Mouse (Mus musculus): ENCODE measurements at regions not wholly inside any gene's neighbourhood (a gene's known extent, or its start where the extent isn't known, plus 50 kb on each side); places are given as distances from the start of the nearest gene placed in this dataset.
A peak's percentile ranks its signal among the peaks of the same experiment; 100 is the strongest.

DNA sequence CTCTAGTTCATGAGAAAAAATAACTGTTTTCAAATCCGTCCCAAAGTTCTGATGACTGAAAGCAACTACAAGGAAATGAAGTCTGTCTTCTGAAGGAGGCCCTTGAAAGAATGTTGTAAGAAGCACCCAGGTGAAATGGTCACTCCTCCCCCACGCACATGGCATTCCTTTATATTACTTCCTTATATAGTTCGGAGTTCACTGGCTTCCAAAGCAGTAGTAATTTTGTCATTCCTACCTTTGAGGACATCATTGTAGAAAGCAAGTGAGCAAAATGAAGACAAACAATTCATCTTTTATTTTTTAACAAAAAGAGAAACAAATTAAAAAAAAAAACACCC is 115.1 kb downstream of the Bmp2 start:
- WGBS (ENCODE audit: insufficient replicate concordance) = 53% methylated on average over 3 of the region's 3 CpGs
- no peak for ATAC-seq (ENCODE audit: low read depth)

DNA sequence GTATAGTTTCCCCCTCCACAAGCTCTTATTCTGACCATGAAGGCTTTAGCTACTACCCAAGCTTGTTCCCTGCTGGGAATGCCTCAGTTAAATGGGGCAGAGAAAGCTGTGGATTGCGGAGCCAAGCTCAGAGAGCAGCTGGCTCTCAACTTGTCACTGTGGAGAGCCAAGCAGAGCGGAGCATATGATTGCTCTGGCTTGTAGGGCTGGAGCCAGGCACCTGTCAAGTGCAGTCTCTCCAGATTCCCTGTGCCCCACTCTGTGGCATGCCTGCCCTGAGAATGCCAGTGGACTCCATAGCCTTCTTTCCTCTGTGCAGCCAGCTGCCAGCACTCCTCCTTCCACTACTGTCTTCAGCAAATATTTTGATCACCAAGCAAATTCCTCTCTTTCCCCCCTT is 117.9 kb downstream of the Bmp2 start:
- Histone ChIP-seq H3K27me3 (ENCODE audit: control insufficient read depth, insufficient read depth, low read depth, low read length) (no peaks in the 10 kb centered on the region), H3K9me3 (replicated peaks; ENCODE audit: control insufficient read depth, low read length) (no peaks in the 10 kb centered on the region), H3K4me1 (ENCODE audit: control insufficient read depth, low read depth, low read length) (no peaks in the 10 kb centered on the region), H3K36me3 (ENCODE audit: control insufficient read depth, insufficient read depth) (no peaks in the 10 kb centered on the region), H3K27ac (ENCODE audit: low read length) (no peak overlapping the region), H3K4me2 (ENCODE audit: low read depth, low read length) (no peak overlapping the region), H3K9ac (ENCODE audit: low read depth, low read length) (no peak overlapping the region), H3K4me3 (ENCODE audit: low read depth, low read length) (no peak overlapping the region)
- no peak for ATAC-seq (ENCODE audit: low read depth)
- 38% methylated on average over 2 of the region's 2 CpGs for WGBS (ENCODE audit: insufficient replicate concordance)

More for the DNA sequence above, 115.1 kb downstream of the Bmp2 start:
- Histone ChIP-seq H3K36me3 (ENCODE audit: control insufficient read depth, insufficient read depth) (no peaks in the 10 kb centered on the region), H3K9me3 (replicated peaks; ENCODE audit: control insufficient read depth, low read length) (no peaks in the 10 kb centered on the region), H3K27me3 (ENCODE audit: control insufficient read depth, insufficient read depth, low read depth, low read length) (no peaks in the 10 kb centered on the region), H3K4me3 (ENCODE audit: low read depth, low read length) (no peak overlapping the region), H3K4me2 (ENCODE audit: low read depth, low read length) (no peak overlapping the region), H3K9ac (ENCODE audit: low read depth, low read length) (no peak overlapping the region), H3K4me1 (ENCODE audit: control insufficient read depth, low read depth, low read length) (no peaks in the 10 kb centered on the region), H3K27ac (ENCODE audit: low read length) (no peak overlapping the region)

DNA sequence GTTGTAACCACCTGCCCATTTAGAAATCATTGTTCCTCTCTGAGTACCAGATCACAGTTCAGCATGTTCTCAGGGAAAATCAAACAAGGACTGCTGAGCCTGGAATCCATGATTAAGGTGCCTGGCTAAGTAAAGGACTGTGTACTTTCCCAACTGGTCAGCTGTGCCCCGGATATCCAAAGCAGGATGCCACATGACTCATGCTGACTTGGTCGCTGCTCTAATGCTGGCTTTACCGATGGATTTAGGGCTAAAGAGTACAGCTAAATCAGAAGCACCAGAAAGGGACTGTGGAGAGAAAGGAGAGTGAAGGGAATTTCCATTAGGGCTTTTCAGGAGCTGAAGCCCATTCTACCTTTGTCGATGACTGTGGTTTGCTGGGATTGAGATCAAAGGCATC is 119.6 kb downstream of the Bmp2 start:
- H3K27me3 ChIP-seq (ENCODE audit: control insufficient read depth, insufficient read depth, low read depth, low read length) = no peaks in the 10 kb centered on the region

DNA sequence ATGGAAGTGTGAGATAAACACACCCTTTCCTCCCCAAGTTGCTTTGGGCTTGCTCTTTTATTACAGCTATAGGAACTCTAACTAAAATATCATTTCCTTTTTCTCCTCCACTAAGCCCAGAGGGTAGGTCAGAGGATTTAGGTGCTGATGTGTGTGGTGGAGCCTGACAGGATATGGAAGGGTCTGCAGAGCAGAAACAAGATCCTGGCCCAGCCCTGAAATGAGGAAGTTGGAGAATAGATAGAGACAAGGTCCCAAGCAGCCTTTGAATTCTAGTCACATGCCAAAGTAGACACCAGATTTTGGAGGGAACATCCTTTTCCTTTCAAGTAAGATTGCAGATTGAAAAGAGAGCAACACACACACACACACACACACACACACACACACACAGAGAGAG is 132.4 kb downstream of the Bmp2 start:
- no peaks in the 10 kb centered on the region for H3K9me3 ChIP-seq (replicated peaks; ENCODE audit: control insufficient read depth, low read length)

More for the DNA sequence above, 119.6 kb downstream of the Bmp2 start:
- Histone ChIP-seq H3K9ac (ENCODE audit: low read depth, low read length) (no peak overlapping the region), H3K36me3 (ENCODE audit: control insufficient read depth, insufficient read depth) (no peaks in the 10 kb centered on the region), H3K4me2 (ENCODE audit: low read depth, low read length) (no peak overlapping the region), H3K9me3 (replicated peaks; ENCODE audit: control insufficient read depth, low read length) (no peaks in the 10 kb centered on the region), H3K27ac (ENCODE audit: low read length) (no peak overlapping the region), H3K4me3 (ENCODE audit: low read depth, low read length) (no peak overlapping the region), H3K4me1 (ENCODE audit: control insufficient read depth, low read depth, low read length) (no peaks in the 10 kb centered on the region)
- ATAC-seq (ENCODE audit: low read depth) = no peak
- 59% methylated on average over 4 of the region's 4 CpGs for WGBS (ENCODE audit: insufficient replicate concordance)

DNA sequence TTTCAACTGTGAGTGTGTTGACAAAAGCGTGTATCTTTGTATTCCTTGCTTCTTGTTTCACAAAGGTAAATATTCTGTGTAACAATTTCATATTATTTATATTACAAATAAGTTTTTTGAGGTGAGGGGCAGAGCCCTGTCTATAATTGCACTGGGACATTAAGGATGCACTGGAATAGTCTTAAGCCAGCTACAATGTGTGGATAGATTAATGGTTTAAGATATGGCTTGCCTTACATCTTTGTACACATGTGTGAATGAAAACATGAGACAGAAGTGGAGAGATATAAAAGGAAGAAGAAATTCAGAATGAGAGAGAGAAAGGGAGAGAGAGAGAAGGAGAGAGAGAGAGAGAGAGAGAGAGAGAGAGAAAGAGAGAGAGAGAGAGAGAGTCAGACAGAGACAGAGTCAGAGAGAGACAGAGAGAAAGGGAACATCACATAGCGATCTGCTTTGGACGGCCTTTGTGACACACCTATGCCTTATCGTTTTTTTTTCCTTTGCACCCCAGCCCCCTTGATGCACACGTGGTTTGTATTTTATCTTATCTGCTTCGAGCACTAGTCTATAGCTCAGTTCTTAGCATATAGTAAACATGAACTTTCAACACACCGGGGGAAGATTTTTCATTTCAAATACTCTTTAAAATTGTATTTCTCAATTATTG is 136.3 kb downstream of the Bmp2 start:
- Histone ChIP-seq H3K4me1 (ENCODE audit: control insufficient read depth, low read depth, low read length) (no peaks in the 10 kb centered on the region; the same call in 1 of the 2 replicates), H3K27me3 (ENCODE audit: control insufficient read depth, insufficient read depth, low read depth, low read length) (no peaks in the 10 kb centered on the region), H3K9ac (ENCODE audit: low read depth, low read length) (no peak overlapping the region), H3K36me3 (ENCODE audit: control insufficient read depth, insufficient read depth) (no peaks in the 10 kb centered on the region), H3K4me2 (ENCODE audit: low read depth, low read length) (peak overlapping the region; percentile 27; the same call in 1 of the 2 replicates), H3K4me3 (ENCODE audit: low read depth, low read length) (no peak overlapping the region), H3K9me3 (replicated peaks; ENCODE audit: control insufficient read depth, low read length) (no peaks in the 10 kb centered on the region), H3K27ac (ENCODE audit: low read length) (no peak overlapping the region)
- WGBS (ENCODE audit: insufficient replicate concordance) = 34% methylated on average over 7 of the region's 7 CpGs
- peak; percentile 94 for ATAC-seq (ENCODE audit: low read depth)

More for the DNA sequence above, 132.4 kb downstream of the Bmp2 start:
- ATAC-seq (ENCODE audit: low read depth) = no peak
- no peaks in the 10 kb centered on the region for H3K36me3 ChIP-seq (ENCODE audit: control insufficient read depth, insufficient read depth)
- H3K4me3 ChIP-seq (ENCODE audit: low read depth, low read length) = no peak overlapping the region
- no peak overlapping the region for H3K9ac ChIP-seq (ENCODE audit: low read depth, low read length)
- no peak overlapping the region for H3K27ac ChIP-seq (ENCODE audit: low read length)
- H3K4me2 ChIP-seq (ENCODE audit: low read depth, low read length) = no peak overlapping the region
- H3K27me3 ChIP-seq (ENCODE audit: control insufficient read depth, insufficient read depth, low read depth, low read length) = no peaks in the 10 kb centered on the region
- no peaks in the 10 kb centered on the region; the same call in 1 of the 2 replicates for H3K4me1 ChIP-seq (ENCODE audit: control insufficient read depth, low read depth, low read length)

DNA sequence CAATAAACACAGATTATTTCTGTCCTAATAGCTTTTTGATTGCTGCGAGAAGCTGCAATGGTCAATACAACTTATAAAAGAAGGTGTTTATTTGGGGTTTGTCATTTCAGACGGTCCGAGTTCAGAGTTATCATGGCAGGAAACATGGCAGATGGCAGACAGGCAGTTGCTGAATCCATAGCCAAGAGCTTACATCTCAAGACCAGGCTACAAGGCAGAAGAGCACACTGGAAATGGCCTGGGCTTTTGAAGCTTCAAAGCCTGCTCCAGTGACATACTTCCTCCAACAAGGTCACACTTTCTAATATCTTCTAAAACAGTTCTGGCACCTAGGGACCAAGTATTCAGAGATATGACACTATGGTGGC is 136.8 kb downstream of the Bmp2 start:
- H3K27me3 ChIP-seq (ENCODE audit: control insufficient read depth, insufficient read depth, low read depth, low read length) = no peaks in the 10 kb centered on the region
- no peak overlapping the region for H3K9ac ChIP-seq (ENCODE audit: low read depth, low read length)
- no peaks in the 10 kb centered on the region; the same call in 1 of the 2 replicates for H3K4me1 ChIP-seq (ENCODE audit: control insufficient read depth, low read depth, low read length)
- H3K4me3 ChIP-seq (ENCODE audit: low read depth, low read length) = no peak overlapping the region
- no peaks in the 10 kb centered on the region for H3K36me3 ChIP-seq (ENCODE audit: control insufficient read depth, insufficient read depth)
- H3K9me3 ChIP-seq (replicated peaks; ENCODE audit: control insufficient read depth, low read length) = no peaks in the 10 kb centered on the region
- WGBS (ENCODE audit: insufficient replicate concordance) = 42% methylated on average over 3 of the region's 3 CpGs
- H3K27ac ChIP-seq (ENCODE audit: low read length) = peak overlapping the region; percentile 26
- H3K4me2 ChIP-seq (ENCODE audit: low read depth, low read length) = 0 out of 2 replicates have a peak overlapping the region, but pooled peaks have one; percentile 27
- peak; percentile 56 for ATAC-seq (ENCODE audit: low read depth)

DNA sequence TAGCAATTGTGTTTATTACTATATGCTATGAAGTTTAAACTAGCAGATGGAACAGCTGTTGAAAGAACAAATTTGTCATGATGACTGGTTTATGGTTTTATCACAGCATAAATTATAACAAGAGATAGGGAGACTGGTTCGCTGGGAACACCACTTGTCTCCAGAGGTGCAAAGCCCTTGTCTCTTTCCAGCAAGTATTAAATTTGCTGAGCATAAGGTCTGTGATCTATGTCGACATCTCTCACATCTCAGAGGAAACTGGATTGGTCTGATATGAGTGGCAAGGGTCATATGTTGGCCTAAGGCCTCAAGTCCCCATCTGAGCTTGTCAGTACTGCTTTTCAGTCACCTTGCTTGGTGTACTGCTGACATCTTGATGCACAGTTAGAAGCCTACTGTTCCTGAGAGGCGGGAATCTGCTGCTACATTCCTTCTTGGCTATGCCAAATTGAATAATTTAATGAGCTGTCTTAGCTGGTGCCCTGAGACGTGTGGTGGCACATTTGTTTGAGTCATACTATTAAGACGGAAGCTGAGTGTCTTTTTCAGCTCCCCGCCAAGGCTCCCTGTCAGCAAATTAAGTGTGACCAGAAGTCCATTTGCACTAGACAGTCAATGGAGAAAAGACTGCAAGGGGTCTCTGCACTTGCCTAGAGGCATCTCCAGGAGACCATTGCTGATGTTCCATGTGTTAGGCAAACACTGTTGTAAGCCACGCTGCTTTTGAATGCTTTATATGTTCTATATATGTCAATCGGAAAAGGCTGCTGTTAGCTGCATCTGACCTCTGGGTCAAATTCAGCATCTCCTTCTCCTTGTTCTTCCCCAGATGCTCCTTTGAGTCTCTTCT is 157.0 kb downstream of the Bmp2 start:
- no peak for ATAC-seq (ENCODE audit: low read depth)
- Histone ChIP-seq H3K4me1 (ENCODE audit: control insufficient read depth, low read depth, low read length) (no peaks in the 10 kb centered on the region), H3K9ac (ENCODE audit: low read depth, low read length) (no peak overlapping the region), H3K9me3 (replicated peaks; ENCODE audit: control insufficient read depth, low read length) (no peaks in the 10 kb centered on the region), H3K27me3 (ENCODE audit: control insufficient read depth, insufficient read depth, low read depth, low read length) (no peaks in the 10 kb centered on the region), H3K27ac (ENCODE audit: low read length) (no peak overlapping the region), H3K36me3 (ENCODE audit: control insufficient read depth, insufficient read depth) (no peaks in the 10 kb centered on the region), H3K4me3 (ENCODE audit: low read depth, low read length) (no peak overlapping the region), H3K4me2 (ENCODE audit: low read depth, low read length) (no peak overlapping the region)
- 59% methylated on average over 8 of the region's 8 CpGs for WGBS (ENCODE audit: insufficient replicate concordance)

DNA sequence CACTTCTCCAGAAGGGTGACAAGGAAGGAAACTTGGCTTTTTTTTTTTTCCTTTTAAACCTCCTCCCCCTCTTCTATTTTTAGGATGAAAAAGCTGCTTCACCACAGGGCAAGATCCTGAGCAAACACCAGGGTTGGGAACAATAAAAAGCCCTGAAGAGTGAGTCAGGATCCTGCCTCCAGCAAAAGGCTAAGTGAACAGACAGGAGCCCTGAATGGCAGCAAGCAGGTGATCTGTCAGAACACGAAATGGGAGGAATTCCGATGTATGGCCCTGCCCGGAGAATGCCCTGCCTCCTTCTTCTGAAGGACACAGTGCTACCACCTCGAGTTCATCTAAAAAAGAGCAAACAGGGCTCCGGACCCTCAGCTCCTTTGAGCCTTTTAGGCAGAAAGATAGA is 164.3 kb downstream of the Bmp2 start:
- Histone ChIP-seq H3K27ac (ENCODE audit: low read length) (no peak overlapping the region), H3K36me3 (ENCODE audit: control insufficient read depth, insufficient read depth) (no peaks in the 10 kb centered on the region), H3K9me3 (replicated peaks; ENCODE audit: control insufficient read depth, low read length) (no peaks in the 10 kb centered on the region), H3K27me3 (ENCODE audit: control insufficient read depth, insufficient read depth, low read depth, low read length) (no peaks in the 10 kb centered on the region), H3K4me1 (ENCODE audit: control insufficient read depth, low read depth, low read length) (no peaks in the 10 kb centered on the region), H3K4me2 (ENCODE audit: low read depth, low read length) (no peak overlapping the region), H3K9ac (ENCODE audit: low read depth, low read length) (no peak overlapping the region), H3K4me3 (ENCODE audit: low read depth, low read length) (no peak overlapping the region)
- no peak for ATAC-seq (ENCODE audit: low read depth)
- WGBS (ENCODE audit: insufficient replicate concordance) = 35% methylated on average over 5 of the region's 5 CpGs

DNA sequence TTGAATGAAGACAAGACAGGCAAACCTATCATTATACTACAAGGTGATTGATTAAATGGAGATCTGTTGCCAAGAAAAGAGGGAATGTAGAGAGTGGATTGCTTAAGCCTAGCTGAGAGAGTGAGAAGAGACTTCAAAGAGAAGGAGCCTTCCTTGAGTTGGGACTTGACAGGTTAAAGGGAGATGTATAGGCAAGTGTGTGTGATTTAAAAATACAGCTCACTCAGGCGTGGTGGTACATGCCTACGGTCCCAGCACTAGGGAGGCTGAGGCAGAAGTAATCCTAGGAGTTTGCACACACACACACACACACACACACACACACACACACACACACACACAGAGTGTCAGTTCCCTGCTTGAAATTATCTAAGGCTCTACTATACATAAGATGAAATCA is 165.1 kb downstream of the Bmp2 start:
- no peaks in the 10 kb centered on the region for H3K4me1 ChIP-seq (ENCODE audit: control insufficient read depth, low read depth, low read length)
- H3K9ac ChIP-seq (ENCODE audit: low read depth, low read length) = no peak overlapping the region
- H3K27me3 ChIP-seq (ENCODE audit: control insufficient read depth, insufficient read depth, low read depth, low read length) = no peaks in the 10 kb centered on the region
- H3K9me3 ChIP-seq (replicated peaks; ENCODE audit: control insufficient read depth, low read length) = no peaks in the 10 kb centered on the region
- H3K4me3 ChIP-seq (ENCODE audit: low read depth, low read length) = no peak overlapping the region
- ATAC-seq (ENCODE audit: low read depth) = no peak
- H3K4me2 ChIP-seq (ENCODE audit: low read depth, low read length) = no peak overlapping the region
- no peaks in the 10 kb centered on the region for H3K36me3 ChIP-seq (ENCODE audit: control insufficient read depth, insufficient read depth)
- WGBS (ENCODE audit: insufficient replicate concordance) = 66% methylated on average over 2 of the region's 2 CpGs
- no peak overlapping the region for H3K27ac ChIP-seq (ENCODE audit: low read length)

Data from liver, embryonic 16.5 days (tissue).